Mouse (Mus musculus): ENCODE measurements around the gene Adamts2. TPM values are rescaled to one million over a fixed set of nuclear protein-coding genes. Genes with fewer than 3 reads are reported as not detected.

The Adamts2 gene
- polyA plus RNA-seq, 1 experiment from 2014 or later, result 0.41 TPM

GRCm38 (mm10) chr11:50688584-50688983 lies 86.7 kb downstream of the Adamts2 start:
- WGBS, result 84% methylated on average over 3 of the region's 3 CpGs
- Histone ChIP-seq H3K4me1 (0 out of 2 replicates have a peak, but pooled peaks cover 4% of the 10 kb centered on the region), H3K27me3 (ENCODE audit: low read depth, poor library complexity, severe bottlenecking) (no peaks in the 10 kb centered on the region), H3K9me3 (replicated peaks) (no peaks in the 10 kb centered on the region), H3K36me3 (no peaks in the 10 kb centered on the region), H3K4me3 (no peak overlapping the region), H3K27ac (replicated peaks) (no peak overlapping the region)
- no peak for DNase-seq (ENCODE audit: low spot score)

- DNase-seq (ENCODE audit: low spot score), result no peak
- Histone ChIP-seq H3K36me3 (no peaks in the 10 kb centered on the region), H3K4me1 (no peaks in the 10 kb centered on the region), H3K27me3 (ENCODE audit: low read depth, poor library complexity, severe bottlenecking) (no peaks in the 10 kb centered on the region), H3K27ac (replicated peaks) (no peak overlapping the region), H3K4me3 (no peak overlapping the region), H3K9me3 (replicated peaks) (no peaks in the 10 kb centered on the region)
- WGBS, result 91% methylated on average over 4 of the region's 4 CpGs
Measured at GRCm38 (mm10) chr11:50689672-50690071, 87.8 kb downstream of the Adamts2 start.

- no peaks in the 10 kb centered on the region for H3K4me1 ChIP-seq
- no peak overlapping the region for H3K27ac ChIP-seq (replicated peaks)
- H3K9me3 ChIP-seq (replicated peaks), result no peaks in the 10 kb centered on the region
- no peaks in the 10 kb centered on the region for H3K27me3 ChIP-seq (ENCODE audit: low read depth, poor library complexity, severe bottlenecking)
- H3K4me3 ChIP-seq, result no peak overlapping the region
- 89% methylated on average over 12 of the region's 12 CpGs for whole genome bisulfite sequencing
- H3K36me3 ChIP-seq, result no peaks in the 10 kb centered on the region
- no peak for DNase-seq (ENCODE audit: low spot score)
Measured at GRCm38 (mm10) chr11:50699971-50700370, 98.1 kb downstream of the Adamts2 start.

- Histone ChIP-seq H3K27ac (replicated peaks) (no peak overlapping the region), H3K27me3 (ENCODE audit: low read depth, poor library complexity, severe bottlenecking) (no peaks in the 10 kb centered on the region), H3K36me3 (no peaks in the 10 kb centered on the region), H3K4me1 (no peaks in the 10 kb centered on the region), H3K9me3 (replicated peaks) (no peaks in the 10 kb centered on the region), H3K4me3 (no peak overlapping the region)
- 90% methylated on average over 8 of the region's 8 CpGs for WGBS
- no peak for DNase-seq (ENCODE audit: low spot score)
Measured at GRCm38 (mm10) chr11:50700496-50700895, 98.6 kb downstream of the Adamts2 start.

GRCm38 (mm10) chr11:50703397-50703796 lies 101.5 kb downstream of the Adamts2 start:
- no peak for DNase-seq (ENCODE audit: low spot score)
- H3K4me1 ChIP-seq, result no peaks in the 10 kb centered on the region
- WGBS, result 90% methylated on average over 7 of the region's 7 CpGs

GRCm38 (mm10) chr11:50704511-50704910 lies 102.6 kb downstream of the Adamts2 start:
- WGBS, result 89% methylated on average over 2 of the region's 2 CpGs
- DNase-seq (ENCODE audit: low spot score), result no peak
- no peaks in the 10 kb centered on the region for H3K27me3 ChIP-seq (ENCODE audit: low read depth, poor library complexity, severe bottlenecking)
- H3K36me3 ChIP-seq, result no peaks in the 10 kb centered on the region
- no peaks in the 10 kb centered on the region for H3K9me3 ChIP-seq (replicated peaks)
- no peak overlapping the region for H3K27ac ChIP-seq (replicated peaks)
- H3K4me1 ChIP-seq, result no peaks in the 10 kb centered on the region
- H3K4me3 ChIP-seq, result no peak overlapping the region

More at GRCm38 (mm10) chr11:50703397-50703796, 101.5 kb downstream of the Adamts2 start:
- H3K9me3 ChIP-seq (replicated peaks), result no peaks in the 10 kb centered on the region
- H3K27me3 ChIP-seq (ENCODE audit: low read depth, poor library complexity, severe bottlenecking), result no peaks in the 10 kb centered on the region
- no peak overlapping the region for H3K4me3 ChIP-seq
- no peak overlapping the region for H3K27ac ChIP-seq (replicated peaks)
- no peaks in the 10 kb centered on the region for H3K36me3 ChIP-seq

GRCm38 (mm10) chr11:50707259-50707658 lies 105.4 kb downstream of the Adamts2 start:
- Histone ChIP-seq H3K36me3 (no peaks in the 10 kb centered on the region), H3K4me3 (no peak overlapping the region), H3K27me3 (ENCODE audit: low read depth, poor library complexity, severe bottlenecking) (no peaks in the 10 kb centered on the region), H3K9me3 (replicated peaks) (no peaks in the 10 kb centered on the region), H3K27ac (replicated peaks) (no peak overlapping the region), H3K4me1 (no peaks in the 10 kb centered on the region)
- DNase-seq (ENCODE audit: low spot score), result no peak
- 80% methylated on average over 1 of the region's 1 CpGs for WGBS

- WGBS, result 41% methylated on average over 21 of the region's 21 CpGs
- H3K9me3 ChIP-seq (replicated peaks), result no peaks in the 10 kb centered on the region
- H3K27ac ChIP-seq (replicated peaks), result no peak overlapping the region
- H3K4me1 ChIP-seq, result peaks cover 25% of the 10 kb centered on the region
- DNase-seq (ENCODE audit: low spot score), result peak; percentile 25
- H3K27me3 ChIP-seq (ENCODE audit: low read depth, poor library complexity, severe bottlenecking), result no peaks in the 10 kb centered on the region
- no peaks in the 10 kb centered on the region for H3K36me3 ChIP-seq
- H3K4me3 ChIP-seq, result no peak overlapping the region
Measured at GRCm38 (mm10) chr11:50713610-50714202, 111.8 kb downstream of the Adamts2 start.

GRCm38 (mm10) chr11:50715091-50715490 lies 113.2 kb downstream of the Adamts2 start:
- Histone ChIP-seq H3K36me3 (no peaks in the 10 kb centered on the region), H3K4me3 (no peak overlapping the region), H3K4me1 (peaks cover 36% of the 10 kb centered on the region), H3K27ac (replicated peaks) (no peak overlapping the region), H3K9me3 (replicated peaks) (no peaks in the 10 kb centered on the region), H3K27me3 (ENCODE audit: low read depth, poor library complexity, severe bottlenecking) (no peaks in the 10 kb centered on the region)
- DNase-seq (ENCODE audit: low spot score), result no peak
- 58% methylated on average over 6 of the region's 6 CpGs for WGBS

- peaks cover 44% of the 10 kb centered on the region for H3K4me1 ChIP-seq
- DNase-seq (ENCODE audit: low spot score), result no peak
- H3K9me3 ChIP-seq (replicated peaks), result no peaks in the 10 kb centered on the region
- WGBS, result 71% methylated on average over 12 of the region's 12 CpGs
- H3K27me3 ChIP-seq (ENCODE audit: low read depth, poor library complexity, severe bottlenecking), result no peaks in the 10 kb centered on the region
- no peaks in the 10 kb centered on the region for H3K36me3 ChIP-seq
- no peak overlapping the region for H3K4me3 ChIP-seq
- H3K27ac ChIP-seq (replicated peaks), result no peak overlapping the region
Measured at GRCm38 (mm10) chr11:50717381-50717897, 115.6 kb downstream of the Adamts2 start.

GRCm38 (mm10) chr11:50718862-50719261 lies 117.0 kb downstream of the Adamts2 start:
- 45% methylated on average over 6 of the region's 6 CpGs for WGBS
- DNase-seq (ENCODE audit: low spot score), result no peak
- no peaks in the 10 kb centered on the region for H3K36me3 ChIP-seq
- no peaks in the 10 kb centered on the region; the same call in 1 of the 2 replicates for H3K9me3 ChIP-seq (replicated peaks)
- H3K27me3 ChIP-seq (ENCODE audit: low read depth, poor library complexity, severe bottlenecking), result no peaks in the 10 kb centered on the region
- H3K27ac ChIP-seq (replicated peaks), result no peak overlapping the region
- H3K4me3 ChIP-seq, result no peak overlapping the region
- peaks cover 41% of the 10 kb centered on the region for H3K4me1 ChIP-seq

GRCm38 (mm10) chr11:50720421-50720820 lies 118.5 kb downstream of the Adamts2 start:
- Histone ChIP-seq H3K27me3 (ENCODE audit: low read depth, poor library complexity, severe bottlenecking) (no peaks in the 10 kb centered on the region), H3K36me3 (no peaks in the 10 kb centered on the region), H3K4me3 (no peak overlapping the region), H3K27ac (replicated peaks) (no peak overlapping the region), H3K9me3 (replicated peaks) (no peaks in the 10 kb centered on the region; the same call in 1 of the 2 replicates), H3K4me1 (peaks cover 35% of the 10 kb centered on the region)
- WGBS, result 81% methylated on average over 6 of the region's 6 CpGs
- DNase-seq (ENCODE audit: low spot score), result no peak

GRCm38 (mm10) chr11:50720856-50721550 lies 119.1 kb downstream of the Adamts2 start:
- H3K9me3 ChIP-seq (replicated peaks), result no peaks in the 10 kb centered on the region; the same call in 1 of the 2 replicates
- no peak overlapping the region for H3K27ac ChIP-seq (replicated peaks)
- H3K4me3 ChIP-seq, result no peak overlapping the region
- H3K27me3 ChIP-seq (ENCODE audit: low read depth, poor library complexity, severe bottlenecking), result no peaks in the 10 kb centered on the region
- H3K36me3 ChIP-seq, result no peaks in the 10 kb centered on the region
- peaks cover 34% of the 10 kb centered on the region for H3K4me1 ChIP-seq
- DNase-seq (ENCODE audit: low spot score), result no peak
- WGBS, result 61% methylated on average over 12 of the region's 12 CpGs

All from midbrain, embryonic 10.5 days (tissue).